Mouse (Mus musculus) adrenal gland, adult (tissue): ENCODE measurements around the gene Elk4.

Experiments used
- DNase-seq, 2 experiments: peaks; one replicate each; pipeline ENCODE4 v3.0.0; 2022 to 2023; ENCODE audit warnings: low spot score in 1 of 2; ENCODE audit not compliant: inconsistent age in 2 of 2

Gene Elk4

DNA sequence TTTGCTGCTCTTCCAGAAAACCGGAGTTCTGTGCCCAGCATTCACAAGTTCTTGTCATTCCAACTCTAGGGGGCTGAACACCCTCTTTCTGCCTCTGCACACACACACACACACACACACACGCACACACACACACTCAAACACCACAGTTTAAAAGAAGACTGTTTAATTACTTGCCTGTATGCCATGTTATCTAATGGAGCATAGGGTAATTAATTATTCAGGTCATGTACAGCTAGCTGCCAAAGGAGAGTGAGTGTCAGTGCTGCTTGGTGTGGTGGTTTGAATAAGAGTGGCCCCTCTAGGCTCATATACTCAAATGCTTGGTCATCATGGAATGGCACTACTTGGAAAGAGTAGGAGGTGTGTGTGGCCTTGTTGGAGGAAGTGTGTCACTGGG is 23.6 kb upstream of the Elk4 start:
- DNase-seq, result no peak

DNA sequence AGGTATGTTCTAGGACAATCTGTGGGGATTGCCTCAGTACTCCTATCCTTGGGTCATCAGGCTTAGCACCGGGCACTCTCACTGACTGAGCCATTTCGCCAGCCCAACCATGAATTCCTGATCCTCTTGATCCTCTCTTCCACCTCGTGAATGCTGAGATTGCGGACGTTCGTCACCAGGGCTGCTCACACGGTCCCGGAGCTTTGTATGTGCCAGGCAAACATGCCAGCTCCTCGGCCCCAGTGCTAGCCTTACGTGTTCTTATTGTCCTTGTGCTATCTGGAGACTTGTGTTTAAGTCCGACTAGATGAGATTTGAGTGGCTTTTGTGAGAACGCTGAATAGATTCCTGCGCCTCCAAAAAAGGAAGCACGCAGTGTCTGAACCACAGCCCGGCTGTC is 20.0 kb upstream of the Elk4 start:
- no peak for DNase-seq

DNA sequence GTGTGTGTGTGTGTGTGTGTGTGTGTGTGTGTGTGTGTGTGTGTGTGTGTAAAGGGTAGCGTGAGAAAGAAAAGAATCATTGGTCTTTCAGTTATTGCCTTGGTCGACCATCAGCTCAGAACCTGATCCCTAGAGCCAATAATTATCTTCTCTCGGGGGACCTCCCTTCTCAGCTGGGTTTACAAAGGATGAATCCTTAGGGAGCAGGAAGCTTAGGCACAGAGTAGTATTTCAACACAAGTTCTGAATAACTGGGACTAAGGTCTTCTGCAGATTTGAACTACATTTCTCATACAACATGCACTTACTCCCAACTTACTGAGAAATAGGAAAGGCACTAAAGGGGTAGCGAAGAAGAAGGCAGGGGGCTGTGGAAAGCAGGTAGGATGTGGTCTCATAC is 17.9 kb upstream of the Elk4 start:
- no peak for DNase-seq

DNA sequence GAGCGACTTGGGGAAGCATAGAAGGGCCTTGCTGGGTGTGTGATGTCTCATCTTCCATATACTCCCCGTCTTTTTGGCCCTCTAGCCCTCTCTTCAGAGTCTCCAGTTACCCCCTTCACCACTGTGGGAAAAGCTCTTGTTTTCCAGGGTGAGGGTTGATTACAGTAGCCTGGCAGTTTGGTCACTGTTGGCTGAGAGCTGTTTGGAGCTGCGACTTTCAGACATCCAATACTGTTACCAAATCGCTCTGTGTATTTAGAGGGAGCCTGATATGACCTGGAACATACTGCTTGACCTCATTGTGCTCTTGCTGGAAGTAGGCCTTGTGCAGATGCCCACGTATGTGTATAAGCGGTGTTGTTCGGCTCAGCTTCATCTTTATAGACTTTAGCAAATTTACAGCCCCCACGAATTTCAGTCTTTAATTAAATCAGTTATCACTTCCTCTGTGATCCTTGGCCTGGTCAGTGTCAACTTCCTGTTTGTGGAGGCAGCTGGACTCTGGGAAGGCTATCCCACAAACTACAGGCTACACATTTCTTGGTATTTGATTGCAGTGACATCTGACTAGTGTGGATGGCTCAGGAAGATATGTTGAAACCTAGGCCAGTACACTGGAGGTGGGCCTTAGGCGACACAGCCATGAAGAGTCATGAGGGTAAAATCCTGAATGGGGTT is 17.2 kb upstream of the Elk4 start:
- DNase-seq, result no peak

DNA sequence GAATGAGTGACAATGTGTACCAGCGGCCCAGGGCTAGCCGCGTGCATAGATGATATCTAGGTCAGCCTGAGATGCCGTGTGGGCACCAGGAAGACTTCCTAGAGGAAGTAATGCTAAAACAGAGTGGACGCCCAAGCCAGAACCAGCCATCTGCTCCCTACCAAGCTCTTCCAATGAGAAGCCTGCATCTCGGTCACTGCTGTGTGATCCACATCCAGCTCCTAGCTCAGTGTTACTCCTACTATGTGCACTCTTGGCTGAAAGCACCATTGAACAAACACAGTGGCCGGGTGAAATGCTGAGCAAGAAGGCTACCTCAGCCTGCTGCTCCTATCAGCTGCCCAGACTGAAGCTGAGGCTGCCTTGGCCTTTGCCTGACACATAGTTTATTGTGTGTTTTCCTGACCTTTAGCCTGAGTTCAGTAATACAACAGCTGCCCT is 14.8 kb upstream of the Elk4 start:
- peak; percentile 70 to 87 for DNase-seq

DNA sequence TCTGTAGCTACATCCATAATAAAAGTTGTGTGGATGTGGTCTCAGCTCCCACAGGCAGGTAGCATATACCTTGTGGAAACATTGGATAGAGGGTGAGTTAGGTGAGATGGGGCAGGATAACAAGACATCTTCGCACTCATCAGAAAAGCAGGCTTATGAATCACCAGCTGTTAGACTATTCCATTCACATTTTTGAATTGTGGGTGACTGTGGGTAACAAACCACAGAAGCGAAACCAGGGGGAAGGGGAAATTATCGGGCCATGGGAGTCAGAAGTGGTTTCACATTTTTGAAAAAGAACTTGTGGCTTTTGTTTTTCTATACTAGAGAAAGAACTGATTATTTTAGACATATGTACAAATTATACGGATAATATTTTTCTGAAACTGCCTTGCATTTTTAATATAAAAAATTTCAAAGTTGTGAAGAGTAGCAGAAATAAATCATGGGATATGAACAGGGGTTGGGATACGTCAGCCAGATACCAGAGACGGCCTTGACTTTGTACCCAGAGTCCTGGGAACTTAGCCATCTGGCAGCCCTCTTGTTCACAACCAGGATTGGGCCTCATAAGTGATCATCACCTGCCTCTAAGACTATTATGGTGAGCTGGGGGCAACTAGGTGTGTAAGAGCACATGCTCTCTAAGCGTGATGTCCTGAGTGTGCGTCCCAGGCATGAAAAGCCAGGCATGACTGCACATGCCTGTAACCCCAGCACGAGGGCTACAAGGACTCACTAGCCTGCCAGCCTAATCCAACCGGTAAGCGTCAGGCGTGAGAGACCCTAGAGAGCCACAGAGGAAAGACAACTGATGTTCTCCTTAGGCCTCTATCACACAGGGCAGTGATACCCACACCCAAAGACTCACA is 14.0 kb upstream of the Elk4 start:
- peak; percentile 90 to 95 for DNase-seq

DNA sequence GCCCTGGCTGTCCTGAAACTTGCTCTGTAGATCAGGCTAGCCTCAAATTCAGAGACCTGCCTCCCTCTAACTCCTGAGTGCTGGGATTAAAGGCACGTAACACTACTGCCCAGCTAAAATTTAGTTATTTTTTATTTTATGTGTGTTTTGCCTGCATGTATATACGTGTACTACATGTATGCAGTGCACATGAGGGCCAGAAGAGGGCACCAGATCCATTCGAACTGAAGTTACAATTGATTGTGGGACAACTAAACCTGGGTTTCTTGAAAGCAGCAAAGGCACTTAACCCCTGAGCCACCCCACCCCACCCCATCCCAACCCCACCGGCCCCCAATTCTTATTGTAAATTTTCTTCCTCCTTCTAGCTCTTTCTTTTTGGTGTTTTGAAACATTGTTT is 12.3 kb upstream of the Elk4 start:
- peak; percentile 55 to 87 for DNase-seq

DNA sequence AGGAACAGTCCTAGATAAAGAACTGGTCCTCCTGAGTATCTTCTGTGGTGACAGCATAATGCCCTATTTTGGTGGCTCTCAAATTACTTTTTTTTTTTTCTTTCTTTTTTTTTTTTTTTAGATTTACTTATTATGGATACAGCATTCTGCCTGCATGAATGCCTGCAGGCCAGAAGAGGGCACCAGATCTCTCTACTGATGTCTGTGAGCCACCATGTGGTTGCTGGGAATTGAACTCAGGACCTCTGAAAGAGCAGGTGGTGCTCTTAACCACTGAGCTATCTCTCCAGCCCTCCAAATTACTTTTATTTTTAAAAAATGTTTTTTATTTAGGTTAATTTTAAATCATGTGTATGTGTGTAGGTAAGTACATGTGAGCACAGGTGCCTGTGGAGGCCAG is 6.9 kb upstream of the Elk4 start:
- no peak for DNase-seq

DNA sequence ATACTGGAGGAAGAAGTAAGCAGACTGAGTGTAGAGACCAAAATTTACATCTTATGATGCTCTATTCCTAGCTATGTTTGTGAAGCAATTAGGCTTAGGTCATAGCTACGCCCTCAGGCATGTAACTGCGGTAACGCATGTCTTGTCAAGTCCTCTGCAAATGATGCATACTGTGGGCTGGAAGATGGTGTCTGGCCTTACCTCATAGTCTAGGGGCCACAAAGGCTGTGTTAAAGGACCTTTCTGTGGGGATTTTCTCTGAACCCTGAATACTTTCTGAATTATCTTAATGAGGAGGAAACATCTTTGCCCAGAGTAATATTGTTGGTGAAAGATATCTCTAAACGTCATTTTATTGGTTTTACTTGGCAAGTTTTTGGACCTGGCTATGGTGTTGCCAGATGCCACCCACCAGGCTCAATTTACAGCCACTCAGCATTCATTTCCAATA is 5.5 kb upstream of the Elk4 start:
- DNase-seq, result no peak

DNA sequence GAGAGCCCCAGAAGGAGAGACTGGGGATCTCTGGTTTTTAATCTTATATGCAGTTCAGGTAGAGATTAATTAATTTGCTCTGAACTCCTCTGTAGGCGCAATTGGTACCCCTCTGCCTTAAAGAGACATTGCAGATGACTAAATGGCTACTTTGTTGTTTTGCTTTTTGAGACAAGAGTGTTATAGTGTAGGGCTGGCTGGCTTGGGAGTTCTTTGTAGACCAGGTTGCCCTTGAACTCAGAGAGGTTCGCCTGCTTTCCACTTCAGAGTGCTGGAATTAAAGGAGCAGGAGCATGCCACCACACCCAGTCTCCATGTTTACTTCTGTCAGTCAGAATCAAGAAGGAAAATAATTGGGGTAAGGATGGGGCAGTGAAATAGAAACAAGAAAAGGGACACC is 4.3 kb upstream of the Elk4 start:
- DNase-seq, result no peak

DNA sequence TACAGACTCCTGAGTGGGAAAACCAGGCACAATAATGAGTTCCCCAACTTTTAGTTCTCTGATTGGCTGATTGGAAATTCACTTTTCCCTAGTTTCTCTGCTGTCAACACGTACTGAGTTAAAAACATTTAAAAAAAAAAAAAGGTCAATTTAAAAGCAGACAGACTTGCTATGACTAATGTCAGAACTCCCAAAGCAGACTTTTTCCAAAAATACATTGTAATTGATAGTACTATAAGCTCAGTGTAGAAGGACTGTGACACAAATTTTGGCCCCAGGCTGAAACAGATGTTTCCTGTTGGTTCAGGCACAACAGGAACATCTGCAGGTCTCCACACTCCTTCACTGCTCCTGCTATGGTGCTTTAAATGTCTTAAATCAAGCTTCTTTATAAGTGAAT is 3.6 kb upstream of the Elk4 start:
- no peak for DNase-seq

DNA sequence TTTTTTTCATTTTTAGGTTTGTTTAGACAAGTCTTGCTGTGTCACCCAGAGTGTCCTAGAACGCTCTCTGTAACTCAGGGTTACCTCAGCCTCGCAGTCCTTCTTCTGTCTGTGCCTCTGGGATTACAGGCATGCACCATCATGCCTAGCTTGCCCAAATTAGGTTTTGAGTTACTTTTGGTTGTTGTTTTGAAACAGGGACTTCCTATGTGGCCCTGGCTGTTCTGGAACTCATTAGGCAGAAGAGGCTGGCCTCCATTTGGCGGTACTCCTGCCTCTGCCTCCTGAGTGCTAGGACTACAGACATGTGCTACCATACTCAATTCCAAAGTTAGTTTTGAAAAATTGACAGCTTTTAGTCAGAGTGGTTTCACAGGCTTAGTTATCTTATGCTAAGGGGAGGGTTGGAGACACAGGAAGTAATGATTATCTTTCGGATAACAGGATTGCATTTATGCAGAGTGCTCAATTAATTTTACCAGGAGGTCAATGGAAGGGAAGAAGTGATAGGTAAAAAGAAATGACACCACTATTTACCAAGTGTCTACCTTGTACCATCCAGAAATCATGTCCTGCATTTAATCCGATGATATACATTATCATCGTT is 2.7 kb upstream of the Elk4 start:
- DNase-seq, result no peak

DNA sequence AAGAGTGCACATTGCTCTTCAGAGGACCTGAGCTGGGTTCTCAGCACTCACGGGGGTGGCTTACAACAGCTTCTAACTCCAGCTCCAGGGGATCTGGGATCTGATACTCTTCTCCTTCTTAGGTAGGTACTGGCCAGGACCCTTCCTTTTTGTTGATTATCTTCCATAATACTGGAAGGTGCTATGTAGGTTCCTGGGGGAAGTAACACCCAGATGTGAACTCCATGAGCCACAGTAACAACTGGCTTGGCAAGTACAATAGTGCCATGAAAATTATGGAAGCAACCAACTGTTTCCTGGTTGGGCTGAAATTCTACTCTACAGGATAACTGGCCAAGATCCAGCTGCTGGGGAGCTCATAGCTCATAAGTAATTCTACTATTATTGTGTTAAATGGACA is 1.9 kb upstream of the Elk4 start:
- no peak for DNase-seq

DNA sequence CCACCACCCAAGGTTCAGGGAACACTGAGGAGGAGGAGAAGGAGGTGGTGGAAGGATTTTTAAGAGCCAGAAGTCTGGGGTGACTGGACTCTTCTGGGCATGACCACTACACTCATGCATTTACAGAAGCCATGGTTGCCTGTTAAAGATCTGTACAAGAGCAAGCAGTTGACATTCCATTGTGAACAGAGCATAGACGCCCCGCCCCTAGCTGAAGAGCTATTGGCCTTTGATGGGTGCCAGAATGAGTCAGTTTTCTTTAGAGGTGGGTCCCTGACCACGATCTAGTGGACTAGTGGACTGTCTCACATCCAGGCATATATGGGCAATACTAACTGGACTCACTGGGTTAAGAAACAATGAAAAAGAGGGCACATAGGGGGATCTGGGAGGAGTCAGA is 1.4 kb upstream of the Elk4 start:
- peak; percentile 32 to 63 for DNase-seq

DNA sequence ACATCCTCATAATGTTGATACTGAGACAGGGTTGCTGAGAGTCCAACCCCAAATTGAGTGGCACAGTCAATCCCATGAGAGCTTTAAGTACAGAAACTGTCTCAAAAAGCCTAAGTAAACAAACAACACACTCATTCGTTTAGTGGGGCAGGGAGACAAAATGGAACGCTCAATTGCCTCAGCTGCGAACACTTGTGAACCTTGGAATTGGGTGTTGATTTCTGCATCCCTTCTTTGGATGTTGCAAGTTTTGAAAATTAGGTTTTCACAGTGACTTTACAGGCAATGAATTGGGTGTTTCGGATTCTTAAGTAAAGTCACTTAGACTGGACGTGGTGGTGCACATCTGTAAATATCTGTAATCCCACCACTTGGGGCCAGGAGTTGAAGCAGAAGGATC is 686 bp upstream of the Elk4 start:
- DNase-seq, result peak in 1 of 2 experiments; percentile 54

DNA sequence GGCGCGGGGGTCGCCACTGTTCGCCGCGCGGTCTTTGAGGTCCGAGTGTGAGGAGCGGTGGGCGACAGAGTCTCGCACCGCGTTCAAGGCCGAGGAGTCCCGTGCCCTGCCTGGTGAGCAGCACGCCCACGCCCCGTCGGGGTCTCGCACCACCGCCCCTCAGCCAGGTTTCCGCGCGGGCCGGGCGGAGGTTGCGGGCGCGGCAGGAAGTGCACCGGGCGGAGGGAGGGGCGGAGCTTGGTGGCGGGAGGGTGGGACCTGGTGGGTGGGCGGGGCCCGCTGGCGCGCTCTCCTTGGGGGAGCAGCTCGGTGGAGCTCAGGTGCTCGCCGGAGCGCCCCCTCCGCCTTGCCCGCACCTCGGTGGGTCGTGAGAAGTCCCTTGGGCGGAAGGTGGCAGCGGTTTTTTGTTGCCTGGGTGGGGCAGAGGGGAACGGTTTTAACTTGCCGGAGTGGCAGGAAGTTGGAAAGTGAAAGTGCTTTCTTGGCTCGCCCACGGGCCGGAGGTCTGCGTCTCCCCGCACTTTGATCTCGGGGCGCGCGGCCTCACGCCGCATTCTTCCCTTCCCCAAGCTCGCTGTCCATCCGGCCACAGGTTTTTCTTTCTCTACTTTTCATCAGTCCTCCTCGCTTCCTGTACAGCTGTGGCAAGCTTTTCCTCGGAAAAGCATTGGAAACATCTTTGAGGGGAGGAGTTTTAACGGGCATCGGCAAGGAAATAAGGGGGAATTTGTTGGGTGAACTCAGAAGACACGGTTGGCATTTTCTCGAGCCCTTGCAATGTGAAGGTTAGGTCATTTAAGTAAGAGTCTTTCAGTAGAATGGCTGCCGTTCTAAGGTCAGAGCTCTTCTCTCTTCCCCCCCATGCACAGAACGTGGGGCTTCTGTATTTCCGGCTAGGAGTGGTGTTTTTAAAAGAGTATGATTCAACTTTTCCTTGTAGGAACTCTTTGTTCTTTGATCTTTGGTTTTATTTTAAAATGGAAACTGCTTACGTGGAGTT is 721 bp downstream of the Elk4 start:
- DNase-seq, result peak; percentile 89 to 96

DNA sequence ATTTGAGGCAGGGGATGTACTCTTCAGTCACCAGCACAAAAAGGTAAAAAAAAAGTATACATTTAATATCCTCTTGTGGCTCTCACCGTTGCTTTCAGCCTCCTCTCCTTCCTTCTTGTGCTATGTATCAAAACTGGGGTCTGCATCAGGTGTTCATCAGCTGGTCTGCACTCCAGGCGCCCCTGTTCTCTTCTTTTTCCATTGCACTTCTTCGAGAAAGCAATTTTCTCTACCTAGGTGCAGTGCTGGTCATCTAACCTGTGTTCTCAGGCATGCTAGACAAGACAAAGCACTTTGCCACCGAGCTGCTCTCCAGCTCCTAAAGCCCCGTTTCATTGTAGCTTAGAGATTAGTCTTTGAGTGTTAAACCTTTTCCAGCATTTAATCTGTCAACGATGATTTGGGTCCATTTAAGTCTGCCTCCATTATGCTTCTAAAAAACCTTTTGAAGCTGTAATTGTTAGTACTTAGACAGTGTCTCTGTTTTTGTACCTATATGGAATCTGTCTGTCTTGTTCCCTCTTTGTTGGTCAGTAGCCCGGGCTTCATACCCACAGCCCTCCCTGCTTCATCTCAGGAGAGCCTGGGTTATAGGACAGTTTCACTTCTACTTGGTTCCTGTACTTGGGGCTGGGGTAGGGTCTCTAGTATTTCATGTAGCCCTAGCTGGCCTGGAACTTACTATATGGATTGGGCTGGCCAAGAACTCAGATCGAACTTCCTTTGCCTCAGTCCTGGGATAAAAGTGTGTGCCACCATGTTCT is 1.7 kb downstream of the Elk4 start:
- peak in 1 of 2 experiments; percentile 56 for DNase-seq

DNA sequence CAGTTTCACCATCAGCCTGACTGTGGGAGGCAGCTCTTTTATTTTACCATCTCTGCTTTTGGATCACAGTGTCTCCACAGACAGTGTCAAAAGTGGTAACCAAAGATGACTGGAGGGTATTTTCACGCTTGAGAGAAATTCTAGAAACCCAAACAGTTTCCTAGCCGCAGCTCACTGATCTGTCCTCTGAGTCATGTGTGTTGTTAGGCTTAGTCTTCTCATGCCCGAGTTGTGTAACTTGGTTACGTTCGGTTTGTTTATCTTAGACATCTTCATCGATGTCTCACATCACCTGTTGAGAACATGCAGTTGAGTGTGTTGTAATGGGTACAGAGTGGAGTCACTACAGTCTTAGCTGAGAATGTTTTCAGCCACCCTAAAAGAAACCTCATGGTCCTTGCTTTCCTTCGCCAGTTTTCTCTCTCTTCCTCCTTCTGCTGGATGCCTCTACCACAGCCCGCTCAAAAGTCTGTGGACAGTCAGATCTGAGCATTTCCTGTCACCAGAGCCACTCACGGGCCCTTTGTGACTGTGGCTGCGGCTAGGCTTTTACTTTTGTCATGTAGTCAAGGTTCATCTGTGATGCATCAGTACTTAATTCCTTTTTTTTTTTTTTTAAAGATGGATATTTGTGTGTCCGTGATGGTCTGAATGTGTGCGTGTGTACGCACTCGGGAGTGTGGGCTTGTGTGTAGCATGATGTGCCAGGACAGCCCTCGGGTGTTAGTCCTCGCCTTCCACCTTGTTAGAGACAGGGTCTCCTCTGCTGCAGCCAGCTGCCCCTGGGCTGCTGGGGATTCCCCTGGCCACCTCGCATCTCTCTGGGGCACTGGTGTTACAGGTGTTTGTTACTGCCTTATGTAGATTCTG is 3.5 kb downstream of the Elk4 start:
- DNase-seq, result peak in 1 of 2 experiments; percentile 47

DNA sequence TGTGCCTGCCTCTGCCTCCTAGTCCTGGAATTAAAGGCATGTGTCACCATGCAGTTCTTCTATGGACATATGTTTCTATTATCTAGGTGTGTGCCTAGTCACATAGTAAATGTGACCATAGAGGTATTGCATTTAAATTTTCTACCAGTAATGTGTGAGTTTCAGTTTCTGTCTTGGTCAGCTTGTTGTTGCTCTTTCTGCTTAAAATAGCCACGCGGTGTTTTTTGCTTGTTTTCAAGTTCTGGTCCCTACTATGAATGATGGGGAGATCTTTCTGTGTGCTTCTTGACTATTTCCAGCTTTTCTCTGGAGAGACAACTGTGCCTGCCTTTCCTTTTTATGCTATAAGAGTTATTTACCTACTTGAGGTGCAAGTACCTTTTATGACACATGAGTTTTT is 4.4 kb downstream of the Elk4 start:
- no peak for DNase-seq
